Mouse (Mus musculus) intestine, postnatal 0 days (tissue): ENCODE results near the gene Furin. TPM values are rescaled to one million over a fixed set of nuclear protein-coding genes. Genes with fewer than 3 reads are reported as not detected.

ENCODE experiments used
- ATAC-seq: fragments of 200-750 bp; cut with Nextera tagmentation; 2 replicates; pipeline ENCODE4 v1.8.0; 2017; ENCODE audit warnings: mild to moderate bottlenecking, moderate TSS enrichment, moderate library complexity
- H3K27ac ChIP-seq: fragments of 300-500 bp; sonication (generic); 2 replicates; pipeline ENCODE4 v1.5.1; 2014; ENCODE audit warnings: mild to moderate bottlenecking, low read depth, low read length, moderate library complexity
- H3K27me3 ChIP-seq: fragments of 300-500 bp; sonication (generic); replicated peaks from 2 replicates; pipeline ENCODE4 v1.6.1; 2014; ENCODE audit warnings: low read length, mixed read lengths; ENCODE audit not compliant: control insufficient read depth, insufficient read depth
- H3K36me3 ChIP-seq: fragments of 300-500 bp; sonication (generic); 2 replicates; pipeline ENCODE4 v1.6.1; 2014; ENCODE audit warnings: mild to moderate bottlenecking, moderate library complexity; ENCODE audit not compliant: control insufficient read depth, insufficient read depth
- H3K4me1 ChIP-seq: fragments of 300-500 bp; sonication (generic); replicated peaks from 2 replicates; pipeline ENCODE4 v1.6.1; 2014; ENCODE audit warnings: antibody characterized with exemption, low read length, mixed read lengths; ENCODE audit not compliant: control insufficient read depth, insufficient read depth
- H3K4me2 ChIP-seq: fragments of 300-500 bp; sonication (generic); replicated peaks from 2 replicates; pipeline ENCODE4 v1.6.1; 2014; ENCODE audit warnings: low read depth, mild to moderate bottlenecking, moderate library complexity
- H3K4me3 ChIP-seq: fragments of 300-500 bp; sonication (generic); 2 replicates; pipeline ENCODE4 v1.5.1; 2014; ENCODE audit warnings: low read depth, low read length
- H3K9ac ChIP-seq: fragments of 300-500 bp; sonication (generic); 2 replicates; pipeline ENCODE4 v1.6.1; 2014; ENCODE audit warnings: mild to moderate bottlenecking, low read depth, low read length
- H3K9me3 ChIP-seq: fragments of 300-500 bp; sonication (generic); 2 replicates; pipeline ENCODE4 v1.6.1; 2016; ENCODE audit warnings: mixed run types; ENCODE audit not compliant: control insufficient read depth
- CTCF ChIP-seq: sonication (generic); IDR thresholded peaks from 2 replicates; pipeline ENCODE4 v1.5.1; 2016; ENCODE audit warnings: low read depth, mild to moderate bottlenecking, control low read depth, antibody characterized with exemption, moderate library complexity
- WGBS: fragments of 180-500 bp; shearing (Covaris S2); extraction: QIAGEN DNeasy Blood & Tissue Kit; methylation state at CpG from one replicate; pipeline ENCODE4 v1.1.7; 2014; 5-methylcytosine and 5-hydroxymethylcytosine counted together
- polyA plus RNA-seq: library from polyadenylated mRNA; unstranded; fragments of >200 nt; fragmentation: Nextera tagmentation; extraction: Ambion mirVana; gene quantifications from 2 replicates; pipeline ENCODE4 v1.2.1, GENCODE M21; 2015

Furin gene
- polyA plus RNA-seq, 1 experiment from 2014 or later = 26.4 TPM

DNA sequence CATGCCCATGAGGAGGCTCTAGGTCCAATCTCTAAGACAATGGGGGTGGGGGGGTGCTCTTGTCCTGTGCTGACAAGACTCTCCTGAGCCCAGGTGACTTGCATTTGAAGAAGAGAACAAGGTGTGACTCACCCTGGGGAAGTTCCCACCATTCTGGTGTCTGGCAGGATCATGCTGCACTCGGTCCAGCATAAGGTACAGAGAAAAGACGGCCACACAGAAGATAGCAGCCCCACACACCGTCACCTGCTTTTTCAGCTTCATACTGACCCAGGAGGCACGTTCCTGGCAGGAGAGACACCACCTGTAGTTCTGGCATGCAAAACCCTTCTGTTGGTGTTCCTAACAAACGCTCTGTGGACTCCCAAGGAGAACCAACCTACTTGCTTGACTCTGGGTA, 35.8 kb downstream of the Furin start:
- no peaks in the 10 kb centered on the region for H3K27me3 ChIP-seq
- TF ChIP-seq CTCF = no peak
- peak overlapping the region; percentile 100 for H3K4me2 ChIP-seq
- H3K4me1 ChIP-seq = no peaks in the 10 kb centered on the region
- no peaks in the 10 kb centered on the region for H3K9me3 ChIP-seq
- WGBS = 55% methylated on average over 5 of the region's 5 CpGs
- H3K9ac ChIP-seq = 0 out of 2 replicates have a peak overlapping the region, but pooled peaks have one; percentile 5
- H3K27ac ChIP-seq = no peak overlapping the region
- H3K4me3 ChIP-seq = 0 out of 2 replicates have a peak overlapping the region, but pooled peaks have one; percentile 85
- no peak for ATAC-seq
- H3K36me3 ChIP-seq = peaks cover 24% of the 10 kb centered on the region; the same call in 1 of the 2 replicates

- no peak for ATAC-seq
- no peak overlapping the region; the same call in 1 of the 2 replicates for H3K27ac ChIP-seq
- H3K4me3 ChIP-seq = no peak overlapping the region
- peak overlapping the region; percentile 100 for H3K4me2 ChIP-seq
- 68% methylated on average over 20 of the region's 20 CpGs for WGBS
- H3K4me1 ChIP-seq = no peaks in the 10 kb centered on the region
- no peak overlapping the region for H3K9ac ChIP-seq
- H3K36me3 ChIP-seq = peaks cover 24% of the 10 kb centered on the region; the same call in 1 of the 2 replicates
- H3K27me3 ChIP-seq = no peaks in the 10 kb centered on the region
- TF ChIP-seq CTCF = no peak
- no peaks in the 10 kb centered on the region for H3K9me3 ChIP-seq
Measured at GRCm38 (mm10) chr7:80368635-80369421, 36.4 kb downstream of the Furin start.

DNA sequence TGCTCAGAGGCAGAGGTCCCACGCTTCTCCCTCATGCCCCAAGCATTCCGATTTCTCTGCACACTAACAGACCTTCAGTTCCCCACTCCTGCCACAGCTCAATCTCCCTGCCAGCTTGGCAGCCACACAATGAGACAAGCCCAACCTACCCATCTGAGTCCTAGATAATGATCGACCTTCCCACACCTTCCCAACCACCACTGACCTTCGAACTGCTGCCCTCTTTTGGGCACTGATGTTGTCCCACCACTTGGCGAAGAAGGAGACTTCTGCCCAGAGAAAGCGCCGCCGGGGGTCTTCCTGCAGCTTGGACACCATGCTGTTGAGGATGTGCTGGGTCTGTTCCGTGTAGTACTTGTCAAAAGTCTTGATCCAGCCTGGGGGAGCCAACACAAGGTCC, 37.2 kb downstream of the Furin start:
- no peaks in the 10 kb centered on the region for H3K4me1 ChIP-seq
- H3K36me3 ChIP-seq = peaks cover 30% of the 10 kb centered on the region; the same call in 1 of the 2 replicates
- no peak overlapping the region for H3K27ac ChIP-seq
- H3K4me2 ChIP-seq = no peak overlapping the region
- no peak overlapping the region for H3K4me3 ChIP-seq
- H3K9me3 ChIP-seq = no peaks in the 10 kb centered on the region
- 83% methylated on average over 9 of the region's 9 CpGs for WGBS
- TF ChIP-seq CTCF = no peak
- H3K9ac ChIP-seq = no peak overlapping the region
- H3K27me3 ChIP-seq = no peaks in the 10 kb centered on the region
- ATAC-seq = no peak

DNA sequence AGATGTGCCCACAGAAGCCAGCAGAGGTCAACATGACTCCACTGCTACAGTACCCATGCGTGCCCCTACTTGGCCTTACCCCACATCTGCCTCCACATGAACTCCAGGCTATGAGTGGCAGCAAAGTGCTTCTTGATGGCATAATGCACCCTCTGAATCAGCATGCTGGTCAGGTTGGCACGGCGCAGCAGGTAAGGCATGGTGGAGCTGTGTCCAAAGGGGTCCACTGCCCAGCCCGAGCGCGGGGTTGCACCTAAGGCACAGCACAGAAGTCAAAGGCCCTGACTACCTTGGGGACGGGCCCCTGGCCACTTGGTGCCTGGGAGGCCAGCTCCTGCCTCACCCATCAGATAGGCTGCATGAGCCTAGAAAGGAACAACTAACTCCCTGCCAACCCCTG, 38.0 kb downstream of the Furin start:
- 95% methylated on average over 7 of the region's 7 CpGs for WGBS
- H3K4me1 ChIP-seq = no peaks in the 10 kb centered on the region
- no peak overlapping the region for H3K9ac ChIP-seq
- ATAC-seq = no peak
- H3K36me3 ChIP-seq = peaks cover 37% of the 10 kb centered on the region; the same call in 1 of the 2 replicates
- no peak overlapping the region for H3K4me2 ChIP-seq
- no peak overlapping the region for H3K4me3 ChIP-seq
- H3K27me3 ChIP-seq = no peaks in the 10 kb centered on the region
- TF ChIP-seq CTCF = no peak
- H3K9me3 ChIP-seq = no peaks in the 10 kb centered on the region
- H3K27ac ChIP-seq = no peak overlapping the region

- no peak overlapping the region for H3K4me2 ChIP-seq
- H3K9me3 ChIP-seq = no peaks in the 10 kb centered on the region
- no peak for ATAC-seq
- H3K27ac ChIP-seq = no peak overlapping the region; the same call in 1 of the 2 replicates
- no peak for TF ChIP-seq CTCF
- no peaks in the 10 kb centered on the region for H3K27me3 ChIP-seq
- H3K36me3 ChIP-seq = peaks cover 48% of the 10 kb centered on the region; the same call in 1 of the 2 replicates
- 76% methylated on average over 2 of the region's 2 CpGs for WGBS
- H3K4me3 ChIP-seq = no peak overlapping the region
- H3K9ac ChIP-seq = no peak overlapping the region
- no peaks in the 10 kb centered on the region for H3K4me1 ChIP-seq
Measured at GRCm38 (mm10) chr7:80365759-80366158, 39.5 kb downstream of the Furin start.

GRCm38 (mm10) chr7:80360435-80360834, 44.8 kb downstream of the Furin start:
- WGBS = 69% methylated on average over 3 of the region's 3 CpGs
- Histone ChIP-seq H3K9me3 (no peaks in the 10 kb centered on the region), H3K4me2 (no peak overlapping the region), H3K27me3 (no peaks in the 10 kb centered on the region), H3K4me3 (no peak overlapping the region), H3K36me3 (peaks cover 40% of the 10 kb centered on the region; the same call in 1 of the 2 replicates), H3K4me1 (no peaks in the 10 kb centered on the region), H3K27ac (no peak overlapping the region), H3K9ac (no peak overlapping the region)
- no peak for ATAC-seq
- TF ChIP-seq CTCF = no peak
